Mouse (Mus musculus): ENCODE results near the gene Cblc.

DNA sequence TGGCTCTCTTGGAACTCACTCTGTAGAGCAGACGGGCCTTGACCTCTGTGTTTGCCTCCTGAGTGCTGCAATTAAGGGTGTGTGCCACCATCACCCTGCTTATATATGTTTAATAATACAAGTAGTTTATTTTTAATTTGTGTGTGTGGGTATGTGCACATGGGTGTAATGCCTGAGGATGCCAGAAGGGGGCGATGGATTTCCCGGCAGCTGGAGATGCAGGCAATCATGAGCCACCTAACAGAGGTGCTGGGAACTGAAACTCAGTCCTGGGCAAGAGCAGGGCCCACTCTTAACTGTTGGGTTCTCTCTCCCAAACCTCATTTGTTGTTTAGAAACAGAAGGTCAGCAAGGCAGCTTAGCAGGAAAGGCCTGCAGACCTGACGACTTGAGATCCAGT is 16.7 kb downstream of the Cblc start:
- TF ChIP-seq CTCF (IDR thresholded peaks at IDR 0.05; ENCODE audit: low read depth, low read length): peak; percentile 40; the same call in 1 of the 2 replicates
- no peak for TF ChIP-seq POLR2A (IDR thresholded peaks at IDR 0.05; ENCODE audit: extremely low read depth, insufficient read depth, low read length)
